In the genomic region with DNA sequence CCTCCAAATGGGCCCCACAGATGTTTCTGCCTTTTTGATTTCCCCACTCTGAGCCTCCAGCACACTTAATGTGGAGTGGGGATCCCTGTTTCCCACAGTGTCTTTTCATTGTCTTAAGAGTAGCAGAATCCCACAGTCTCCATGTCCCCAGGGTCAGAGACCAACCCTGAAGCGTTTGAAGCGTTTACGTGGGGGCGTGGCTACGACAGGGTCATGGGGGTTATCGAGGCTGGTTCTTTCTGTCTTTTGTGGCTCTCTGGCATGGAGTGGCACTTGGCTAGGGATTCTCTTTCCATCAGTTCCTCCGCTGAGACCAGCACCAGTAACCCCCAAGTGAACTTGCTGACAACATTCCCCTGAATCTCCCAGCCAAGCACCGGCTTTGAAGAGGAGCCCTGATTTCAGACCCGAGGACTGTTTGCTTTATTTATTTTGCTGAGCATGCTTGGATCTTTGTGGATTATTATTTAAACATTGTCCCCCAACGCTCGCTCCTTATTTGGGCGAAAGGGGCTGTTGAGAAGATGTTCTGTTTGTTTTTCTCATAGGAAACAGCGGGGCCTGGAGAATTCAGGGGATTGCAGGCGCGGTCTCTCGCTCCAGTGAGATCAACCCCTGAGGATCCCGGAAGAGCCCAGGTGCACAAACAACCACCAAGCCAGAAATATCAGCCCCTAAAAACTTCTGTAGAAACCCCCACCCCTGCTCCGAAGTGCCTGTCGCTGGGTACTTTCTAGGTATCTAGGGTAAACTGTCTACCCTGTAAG, we compare ENCODE assay signal across 9 mouse cellular contexts. TPM values are rescaled to one million over a fixed set of nuclear protein-coding genes. Genes with fewer than 3 reads are reported as not detected.
DNase-seq lines count a peak whose midpoint lies in the region; ATAC-seq lines count a peak whose summit lies in the region.
"Had no signal": no experiment of that assay in that cellular context is flagged by ENCODE, and none has a peak within 500 bp of the region (broad histone marks: within the 10 kb centered on the region; RNA-seq: fewer than 3 reads in every experiment).

No protein-coding gene starts in this region.

- H3K36me3 ChIP-seq in kidney, embryonic 16.5 days (ENCODE audit: insufficient read depth, low read length), result no peaks in the 10 kb centered on the region
- H3K36me3 ChIP-seq in embryonic facial prominence, embryonic 12.5 days, result no peaks in the 10 kb centered on the region
- H3K36me3 ChIP-seq in lung, embryonic 16.5 days (ENCODE audit: control insufficient read depth, insufficient read depth, low read length), result no peaks in the 10 kb centered on the region

- peak; percentile 25; the same call in 1 of the 2 replicates for ATAC-seq in kidney, embryonic 16.5 days (ENCODE audit: low FRiP score, low TSS enrichment)
- ATAC-seq in embryonic facial prominence, embryonic 12.5 days (ENCODE audit: insufficient number of reproducible peaks, insufficient read depth, low FRiP score, low TSS enrichment), result no peak
- peak; percentile 67 for ATAC-seq in lung, embryonic 16.5 days (ENCODE audit: low read depth)
- no peak for ATAC-seq in CD4-positive, CD25-positive, alpha-beta regulatory T cell, adult 4 months

- H3K9ac ChIP-seq in kidney, embryonic 16.5 days (replicated peaks; ENCODE audit: low read length), result peak overlapping the region; percentile 37; the same call in 1 of the 2 replicates
- H3K9ac ChIP-seq in embryonic facial prominence, embryonic 12.5 days, result no peak overlapping the region
- peak overlapping the region; percentile 19; the same call in 1 of the 2 replicates for H3K9ac ChIP-seq in lung, embryonic 16.5 days (ENCODE audit: low read length)

- DNase-seq in embryo, embryonic 10 days (ENCODE audit: low spot score), result peak; percentile 29
- no peak for DNase-seq in embryo, embryonic 9.5 days (ENCODE audit: extremely low spot score)
- no peak for DNase-seq in kidney, postnatal 36 days
- DNase-seq in retina, postnatal 1 day, result no peak
- DNase-seq: spleen, adult 18-20 months had no signal

- H3K9me3 ChIP-seq in kidney, embryonic 16.5 days (ENCODE audit: low read length), result no peaks in the 10 kb centered on the region
- H3K9me3 ChIP-seq in embryonic facial prominence, embryonic 12.5 days, result no peaks in the 10 kb centered on the region
- H3K9me3 ChIP-seq in lung, embryonic 16.5 days (ENCODE audit: control insufficient read depth, low read length), result no peaks in the 10 kb centered on the region

- 25% methylated on average over 19 of the region's 19 CpGs for WGBS in kidney, embryonic 16.5 days
- 30% methylated on average over 19 of the region's 19 CpGs for WGBS in embryonic facial prominence, embryonic 12.5 days
- 11% methylated on average over 19 of the region's 19 CpGs for WGBS in lung, embryonic 16.5 days

- peak overlapping the region; percentile 25 for H3K27ac ChIP-seq in kidney, embryonic 16.5 days (ENCODE audit: low read length)
- H3K27ac ChIP-seq in embryonic facial prominence, embryonic 12.5 days, result peak overlapping the region; percentile 24; the same call in 1 of the 2 replicates
- H3K27ac ChIP-seq in lung, embryonic 16.5 days (ENCODE audit: low read length), result peak overlapping the region; percentile 88

- H3K4me3 ChIP-seq in kidney, embryonic 16.5 days (ENCODE audit: low read length), result no peak overlapping the region
- no peak overlapping the region for H3K4me3 ChIP-seq in embryonic facial prominence, embryonic 12.5 days
- no peak overlapping the region for H3K4me3 ChIP-seq in lung, embryonic 16.5 days (ENCODE audit: low read length)

- peaks cover 5% of the 10 kb centered on the region for H3K27me3 ChIP-seq in kidney, embryonic 16.5 days (ENCODE audit: insufficient read depth, low read length)
- peaks cover 13% of the 10 kb centered on the region for H3K27me3 ChIP-seq in embryonic facial prominence, embryonic 12.5 days
- peaks cover 4% of the 10 kb centered on the region; the same call in 1 of the 2 replicates for H3K27me3 ChIP-seq in lung, embryonic 16.5 days (ENCODE audit: control insufficient read depth, insufficient read depth, low read depth, low read length)

- peaks cover 9% of the 10 kb centered on the region for H3K4me1 ChIP-seq in kidney, embryonic 16.5 days (ENCODE audit: insufficient read depth, low read length)
- peaks cover 17% of the 10 kb centered on the region for H3K4me1 ChIP-seq in embryonic facial prominence, embryonic 12.5 days
- H3K4me1 ChIP-seq in lung, embryonic 16.5 days (replicated peaks; ENCODE audit: control insufficient read depth, insufficient read depth, low read length), result peaks cover 13% of the 10 kb centered on the region

- peak overlapping the region; percentile 22; the same call in 1 of the 2 replicates for H3K4me2 ChIP-seq in kidney, embryonic 16.5 days (replicated peaks; ENCODE audit: low read depth, low read length)
- 0 out of 2 replicates have a peak overlapping the region, but pooled peaks have one; percentile 5 for H3K4me2 ChIP-seq in embryonic facial prominence, embryonic 12.5 days (replicated peaks)
- peak overlapping the region; percentile 20 for H3K4me2 ChIP-seq in lung, embryonic 16.5 days (ENCODE audit: low read depth, low read length)

RNA-seq across cellular contexts. Expression of gene Upk3a, which starts 4.9 kb away (rescaled TPM):
- 65.9 and 74.8 TPM in 2 replicates for polyA plus RNA-seq in kidney, embryonic 16.5 days (2015; fragmentation: Nextera tagmentation; extraction: Ambion mirVana)
- polyA plus RNA-seq in embryonic facial prominence, embryonic 12.5 days (2016; fragmentation: Nextera tagmentation; extraction: Ambion mirVana), result 0.34 and 0.35 TPM in 2 replicates
- polyA plus RNA-seq in lung, embryonic 16.5 days (2015; fragmentation: Nextera tagmentation; extraction: Ambion mirVana), result 13.3 and 18.3 TPM in 2 replicates
- polyA plus RNA-seq in CD4-positive, CD25-positive, alpha-beta regulatory T cell, adult 4 months (2017; shearing (Covaris generic)), result not detected

RNA-seq across cellular contexts. Expression of gene Fam118a, which starts 16.7 kb away (rescaled TPM):
- 23.3 and 23.9 TPM in 2 replicates for polyA plus RNA-seq in kidney, embryonic 16.5 days (2015; fragmentation: Nextera tagmentation; extraction: Ambion mirVana)
- polyA plus RNA-seq in embryonic facial prominence, embryonic 12.5 days (2016; fragmentation: Nextera tagmentation; extraction: Ambion mirVana), result 24.2 and 24.5 TPM in 2 replicates
- 31.9 and 34.1 TPM in 2 replicates for polyA plus RNA-seq in lung, embryonic 16.5 days (2015; fragmentation: Nextera tagmentation; extraction: Ambion mirVana)
- polyA plus RNA-seq in CD4-positive, CD25-positive, alpha-beta regulatory T cell, adult 4 months (2017; shearing (Covaris generic)), result 10 to 100 TPM; 38.3 to 46.1 TPM

RNA-seq across cellular contexts. Expression of gene 5031439G07Rik, which starts 23.7 kb away (rescaled TPM):
- polyA plus RNA-seq in kidney, embryonic 16.5 days (2015; fragmentation: Nextera tagmentation; extraction: Ambion mirVana), result 7.1 and 7.2 TPM in 2 replicates
- polyA plus RNA-seq in embryonic facial prominence, embryonic 12.5 days (2016; fragmentation: Nextera tagmentation; extraction: Ambion mirVana), result 10.7 and 12.3 TPM in 2 replicates
- 5.0 and 5.6 TPM in 2 replicates for polyA plus RNA-seq in lung, embryonic 16.5 days (2015; fragmentation: Nextera tagmentation; extraction: Ambion mirVana)
- 1 to 10 TPM; 1.4 to 2.0 TPM for polyA plus RNA-seq in CD4-positive, CD25-positive, alpha-beta regulatory T cell, adult 4 months (2017; shearing (Covaris generic))

Comparison
In these comparisons a context has a peak if more than half of its experiments do, and no peak if none do; other contexts are left out.
1. ATAC-seq: peak in kidney, embryonic 16.5 days (single experiment) and lung, embryonic 16.5 days (single experiment); none in embryonic facial prominence, embryonic 12.5 days (single experiment) and CD4-positive, CD25-positive, alpha-beta regulatory T cell, adult 4 months (single experiment).
2. H3K27ac ChIP-seq: peak in every context shown above with its lines; median percentile 88 in lung, embryonic 16.5 days; 25 in kidney, embryonic 16.5 days; 24 in embryonic facial prominence, embryonic 12.5 days.
3. RNA of gene Upk3a, which starts 4.9 kb away (polyA plus RNA-seq): 65.9 to 74.8 TPM in kidney, embryonic 16.5 days and 13.3 to 18.3 TPM in lung, embryonic 16.5 days; 0.34 to 0.35 TPM in embryonic facial prominence, embryonic 12.5 days and not detected in CD4-positive, CD25-positive, alpha-beta regulatory T cell, adult 4 months; every median in the first group is over 10 times any median in the second.
4. Peak in every context shown above with its lines, with median percentiles within 50 percentile points of each other: H3K4me2 ChIP-seq.